Mouse (Mus musculus) MEL (cell line): ENCODE results near the gene Gm44805. TPM values are rescaled to one million over a fixed set of nuclear protein-coding genes. Genes with fewer than 3 reads are reported as not detected.

Experiments used
- DNase-seq: peaks from one replicate; pipeline ENCODE4 v3.0.0; 2011; ENCODE audit warnings: low read depth, low spot score
- H3K27ac ChIP-seq: 2 replicates; pipeline ENCODE4 v1.5.1; 2012; ENCODE audit warnings: low read depth, mild to moderate bottlenecking, control low read depth, low read length, moderate library complexity; ENCODE audit not compliant: control insufficient read depth
- H3K27me3 ChIP-seq, 2 experiments: fragments of 150-350 bp in 1 of 2; sonication (generic) in 1 of 2; 2 replicates each; pipeline ENCODE4 v1.6.1; 2012; ENCODE audit warnings: low read length in 2 of 2, mild to moderate bottlenecking in 2 of 2, improper control_type of control experiment in 1 of 2, moderate library complexity in 1 of 2; ENCODE audit not compliant: insufficient read depth in 2 of 2, control insufficient read depth in 1 of 2
- H3K36me3 ChIP-seq, 2 experiments: 2 replicates each; pipeline ENCODE4 v1.6.1; 2012 to 2014; ENCODE audit warnings: low read length in 2 of 2, improper control_type of control experiment in 1 of 2, inconsistent platforms in 1 of 2, mild to moderate bottlenecking in 1 of 2; ENCODE audit not compliant: insufficient read depth in 2 of 2, control insufficient read depth in 1 of 2
- H3K4me1 ChIP-seq, 2 experiments: fragments of 150-350 bp in 1 of 2; sonication (generic) in 1 of 2; 2 replicates each; pipeline ENCODE4 v1.6.1; 2012; ENCODE audit warnings: low read length in 2 of 2, improper control_type of control experiment in 1 of 2, mild to moderate bottlenecking in 1 of 2; ENCODE audit not compliant: insufficient read depth in 2 of 2, control insufficient read depth in 1 of 2
- H3K4me3 ChIP-seq, 2 experiments: fragments of 150-350 bp in 1 of 2; sonication (generic) in 1 of 2; 2 replicates each; pipeline ENCODE4 v1.5.1; 2012; ENCODE audit warnings: low read depth in 2 of 2, low read length in 2 of 2, mild to moderate bottlenecking in 2 of 2, moderate library complexity in 2 of 2, control low read depth in 1 of 2, improper control_type of control experiment in 1 of 2; ENCODE audit not compliant: control insufficient read depth in 1 of 2, insufficient read depth in 1 of 2
- H3K79me2 ChIP-seq: 2 replicates; pipeline ENCODE4 v1.6.1; 2012; ENCODE audit warnings: mild to moderate bottlenecking, low read length, moderate library complexity; ENCODE audit not compliant: control insufficient read depth, poor library complexity, insufficient read depth
- H3K9ac ChIP-seq: 2 replicates; pipeline ENCODE4 v1.6.1; 2012; ENCODE audit warnings: low read depth, mild to moderate bottlenecking, control low read depth, low read length, moderate library complexity; ENCODE audit not compliant: control insufficient read depth, poor library complexity, severe bottlenecking
- H3K9me3 ChIP-seq: fragments of 150-350 bp; sonication (generic); replicated peaks from 2 replicates; pipeline ENCODE4 v1.6.1; 2012; ENCODE audit warnings: mild to moderate bottlenecking, low read length, improper control_type of control experiment, moderate library complexity; ENCODE audit not compliant: insufficient read depth
- CHD1 ChIP-seq: IDR thresholded peaks from 2 replicates; pipeline ENCODE4 v1.6.1; 2012; ENCODE audit warnings: low read depth, mild to moderate bottlenecking, inconsistent platforms, low read length, improper control_type of control experiment
- CHD2 ChIP-seq: IDR thresholded peaks from 2 replicates; pipeline ENCODE4 v1.6.1; 2011; ENCODE audit warnings: low read length, improper control_type of control experiment
- EP300 ChIP-seq, 2 experiments: IDR thresholded peaks; 2 replicates each; pipeline ENCODE4 v1.6.1; 2011; ENCODE audit warnings: improper control_type of control experiment in 2 of 2, low read length in 2 of 2, low read depth in 1 of 2, mild to moderate bottlenecking in 1 of 2
- GABPA ChIP-seq: IDR thresholded peaks from 2 replicates; pipeline ENCODE4 v1.6.1; 2012; ENCODE audit warnings: low read depth, mild to moderate bottlenecking, inconsistent platforms, low read length, improper control_type of control experiment, moderate library complexity
- HCFC1 ChIP-seq: IDR thresholded peaks from 2 replicates; pipeline ENCODE4 v1.6.1; 2012; ENCODE audit warnings: low read depth, mild to moderate bottlenecking, inconsistent platforms, low read length, improper control_type of control experiment, moderate library complexity
- JUND ChIP-seq: IDR thresholded peaks from 2 replicates; pipeline ENCODE4 v1.6.1; 2011; ENCODE audit warnings: low read depth, mild to moderate bottlenecking, improper control_type of control experiment, low read length
- KAT2A ChIP-seq: conservative IDR thresholded peaks from 2 replicates; pipeline ENCODE4 v1.6.1; 2012; ENCODE audit warnings: low read depth, low read length, improper control_type of control experiment, inconsistent platforms
- MAFK ChIP-seq: IDR thresholded peaks from 2 replicates; pipeline ENCODE4 v1.6.1; 2011; ENCODE audit warnings: low read depth, mild to moderate bottlenecking, low read length, improper control_type of control experiment, borderline replicate concordance
- MAX ChIP-seq: IDR thresholded peaks from 2 replicates; pipeline ENCODE4 v1.6.1; 2011; ENCODE audit warnings: low read length, improper control_type of control experiment
- MAZ ChIP-seq: IDR thresholded peaks from 2 replicates; pipeline ENCODE4 v1.6.1; 2012; ENCODE audit warnings: low read depth, mild to moderate bottlenecking, inconsistent platforms, low read length, improper control_type of control experiment
- NELFE ChIP-seq: IDR thresholded peaks from 2 replicates; pipeline ENCODE4 v1.6.1; 2011; ENCODE audit warnings: low read depth, low read length, improper control_type of control experiment
- POLR2A ChIP-seq, 2 experiments: IDR thresholded peaks; 2 replicates each; pipeline ENCODE4 v1.6.1; 2011 to 2012; ENCODE audit warnings: low read length in 2 of 2, mild to moderate bottlenecking in 2 of 2, control low read depth in 1 of 2, improper control_type of control experiment in 1 of 2, low read depth in 1 of 2, moderate library complexity in 1 of 2; ENCODE audit not compliant: control insufficient read depth in 1 of 2, insufficient read depth in 1 of 2, poor library complexity in 1 of 2
- SMC3 ChIP-seq: IDR thresholded peaks from 2 replicates; pipeline ENCODE4 v1.6.1; 2011; ENCODE audit warnings: low read depth, low read length, improper control_type of control experiment
- USF1 ChIP-seq: IDR thresholded peaks from 2 replicates; pipeline ENCODE4 v1.6.1; 2014; ENCODE audit warnings: low read depth, mild to moderate bottlenecking, inconsistent platforms, low read length, improper control_type of control experiment, moderate library complexity
- USF2 ChIP-seq, 2 experiments: IDR thresholded peaks; 2 replicates each; pipeline ENCODE4 v1.6.1; 2011 to 2012; ENCODE audit warnings: improper control_type of control experiment in 2 of 2, low read length in 2 of 2, borderline replicate concordance in 1 of 2, inconsistent platforms in 1 of 2, low read depth in 1 of 2, mild to moderate bottlenecking in 1 of 2; ENCODE audit not compliant: insufficient read depth in 1 of 2
- ZC3H11A ChIP-seq: IDR thresholded peaks from 2 replicates; pipeline ENCODE4 v1.6.1; 2012; ENCODE audit warnings: low read depth, mild to moderate bottlenecking, inconsistent platforms, low read length, improper control_type of control experiment
- ZNF384 ChIP-seq: IDR thresholded peaks from 2 replicates; pipeline ENCODE4 v1.6.1; 2012; ENCODE audit warnings: low read depth, mild to moderate bottlenecking, inconsistent platforms, low read length, improper control_type of control experiment
- polyA plus RNA-seq, 2 experiments: library from polyadenylated mRNA; stranded (reverse) in 1 of 2; unstranded in 1 of 2; fragments of >175 nt in 1 of 2; fragments of >200 nt in 1 of 2; gene quantifications; 2 replicates each; pipeline versions ENCODE4 v1.2.1 to v1.2.4; 2012; ENCODE audit warnings: low replicate concordance in 2 of 2, low read depth in 1 of 2; ENCODE audit not compliant: insufficient read length in 2 of 2, insufficient read depth in 1 of 2, missing spikeins in 1 of 2
- total RNA-seq: library from RNA; depleted of rRNA; stranded (reverse); fragments of 300-350 nt; gene quantifications from 2 replicates; pipeline ENCODE4 v1.2.3, GENCODE M21; 2012; rRNA removed

The Gm44805 gene
- total and polyA plus RNA-seq, 3 experiments, result not detected

GRCm38 (mm10) chr7:19622241-19622640, 59.0 kb downstream of the Gm44805 start:
- Histone ChIP-seq H3K9me3 (no peaks in the 10 kb centered on the region), H3K36me3 (no peaks in the 10 kb centered on the region), H3K4me3 (no peak overlapping the region), H3K27ac (no peak overlapping the region), H3K4me1 (no peaks in the 10 kb centered on the region), H3K27me3 (no peaks in the 10 kb centered on the region), H3K79me2 (no peaks in the 10 kb centered on the region)
- DNase-seq, result no peak
- TF ChIP-seq USF2 (IDR thresholded peaks at IDR 0.05; ENCODE audit: borderline replicate concordance in 1 of 2, insufficient read depth in 1 of 2, low read depth in 1 of 2, low read length in 2 of 2) (no peak), CHD2 (no peak), MAFK (no peak), MAZ (no peak), USF1 (no peak), KAT2A (no peak), HCFC1 (no peak), GABPA (no peak), ZC3H11A (no peak), MAX (no peak), CHD1 (no peak), NELFE (no peak), ZNF384 (no peak), JUND (no peak), SMC3 (no peak), POLR2A (IDR thresholded peaks at IDR 0.05; ENCODE audit: control insufficient read depth in 1 of 2, insufficient read depth in 1 of 2, low read depth in 1 of 2, low read length in 2 of 2, poor library complexity in 1 of 2) (no peak), EP300 (IDR thresholded peaks at IDR 0.05; ENCODE audit: low read depth in 1 of 2, low read length in 2 of 2) (no peak)
- TF ChIP-seq, all 39 proteins: peak for 0
- H3K9ac ChIP-seq, result no peak overlapping the region

Other genes with a start within 250 kb of the Gm44805 start
- 4.7 TPM in 2 replicates for gene Mark4, start 222.6 kb downstream of the Gm44805 start, total RNA-seq
- 10 to 100 TPM in 1 of 2 experiments, not detected in 1; 18.5 TPM for gene Mark4, start 222.6 kb downstream of the Gm44805 start, polyA plus RNA-seq
- gene Exoc3l2, start 218.1 kb downstream of the Gm44805 start, total RNA-seq, result 0.08 TPM in 1 of 2 replicates, not detected in the other
- under 1 TPM in 1 of 2 experiments, not detected in 1; 0.08 TPM for gene Exoc3l2, start 218.1 kb downstream of the Gm44805 start, polyA plus RNA-seq
- 5.5 and 6.1 TPM in 2 replicates for gene Bloc1s3, start 173.1 kb downstream of the Gm44805 start, total RNA-seq
- 1 to 10 TPM in 1 of 2 experiments, not detected in 1; 7.5 TPM for gene Bloc1s3, start 173.1 kb downstream of the Gm44805 start, polyA plus RNA-seq
- gene Trappc6a, start 173.0 kb downstream of the Gm44805 start, total RNA-seq, result 65.6 and 88.2 TPM in 2 replicates
- 10 to 100 TPM in 1 of 2 experiments, not detected in 1; 82.8 TPM for gene Trappc6a, start 173.0 kb downstream of the Gm44805 start, polyA plus RNA-seq
- 0.07 and 0.35 TPM in 2 replicates for gene Nkpd1, start 163.6 kb downstream of the Gm44805 start, total RNA-seq
- gene Nkpd1, start 163.6 kb downstream of the Gm44805 start, polyA plus RNA-seq, result under 1 TPM in 1 of 2 experiments, not detected in 1; 0.33 TPM
- gene Ppp1r37, start 118.3 kb downstream of the Gm44805 start, total RNA-seq, result 10.0 and 13.6 TPM in 2 replicates
- 10 to 100 TPM in 1 of 2 experiments, not detected in 1; 29.0 TPM for gene Ppp1r37, start 118.3 kb downstream of the Gm44805 start, polyA plus RNA-seq
- 2.9 and 3.3 TPM in 2 replicates for gene Zfp296, start 104.1 kb downstream of the Gm44805 start, total RNA-seq
- gene Zfp296, start 104.1 kb downstream of the Gm44805 start, polyA plus RNA-seq, result 1 to 10 TPM in 1 of 2 experiments, not detected in 1; 7.8 TPM
- gene Gemin7, start 103.8 kb downstream of the Gm44805 start, total RNA-seq, result 49.6 and 58.0 TPM in 2 replicates
- gene Gemin7, start 103.8 kb downstream of the Gm44805 start, polyA plus RNA-seq, result 10 to 100 TPM in 1 of 2 experiments, not detected in 1; 78.7 TPM
- 29.9 and 31.1 TPM in 2 replicates for gene Clasrp, start 76.9 kb downstream of the Gm44805 start, total RNA-seq
- gene Clasrp, start 76.9 kb downstream of the Gm44805 start, polyA plus RNA-seq, result 10 to 100 TPM in 1 of 2 experiments, not detected in 1; 62.2 TPM
- gene Relb, start 52.0 kb downstream of the Gm44805 start, total RNA-seq, result 4.6 and 6.2 TPM in 2 replicates
- 1 to 10 TPM in 1 of 2 experiments, not detected in 1; 7.7 TPM for gene Relb, start 52.0 kb downstream of the Gm44805 start, polyA plus RNA-seq
- gene Clptm1, start 16.4 kb downstream of the Gm44805 start, total RNA-seq, result 55.5 and 58.5 TPM in 2 replicates
- 100 to 1,000 TPM in 1 of 2 experiments, 10 to 100 TPM in 1; 62.4 to 102 TPM for gene Clptm1, start 16.4 kb downstream of the Gm44805 start, polyA plus RNA-seq
- not detected in 2 replicates for gene Apoc2, start 3.5 kb downstream of the Gm44805 start, total RNA-seq
- not detected for gene Apoc2, start 3.5 kb downstream of the Gm44805 start, polyA plus RNA-seq
- gene Apoc4, start 56 bp upstream of the Gm44805 start, total RNA-seq, result not detected in 2 replicates
- not detected for gene Apoc4, start 56 bp upstream of the Gm44805 start, polyA plus RNA-seq
- gene Apoc1, start 11.2 kb upstream of the Gm44805 start, total RNA-seq, result not detected in 2 replicates
- gene Apoc1, start 11.2 kb upstream of the Gm44805 start, polyA plus RNA-seq, result under 1 TPM in 1 of 2 experiments, not detected in 1; 0.35 TPM
- 22.6 and 33.3 TPM in 2 replicates for gene Apoe, start 17.8 kb upstream of the Gm44805 start, total RNA-seq
- gene Apoe, start 17.8 kb upstream of the Gm44805 start, polyA plus RNA-seq, result 10 to 100 TPM in 1 of 2 experiments, not detected in 1; 61.4 TPM
- gene Tomm40, start 34.0 kb upstream of the Gm44805 start, total RNA-seq, result 288 and 294 TPM in 2 replicates
- gene Tomm40, start 34.0 kb upstream of the Gm44805 start, polyA plus RNA-seq, result 100 to 1,000 TPM in 1 of 2 experiments, not detected in 1; 403 TPM
- 6.9 TPM in 2 replicates for gene Nectin2, start 69.1 kb upstream of the Gm44805 start, total RNA-seq
- 10 to 100 TPM in 1 of 2 experiments, not detected in 1; 25.6 TPM for gene Nectin2, start 69.1 kb upstream of the Gm44805 start, polyA plus RNA-seq
- 2.6 and 3.2 TPM in 2 replicates for gene Bcam, start 89.6 kb upstream of the Gm44805 start, total RNA-seq
- 1 to 10 TPM in 1 of 2 experiments, not detected in 1; 8.1 TPM for gene Bcam, start 89.6 kb upstream of the Gm44805 start, polyA plus RNA-seq
- not detected in 2 replicates for gene Cblc, start 115.4 kb upstream of the Gm44805 start, total RNA-seq
- gene Cblc, start 115.4 kb upstream of the Gm44805 start, polyA plus RNA-seq, result not detected
- gene Bcl3, start 141.3 kb upstream of the Gm44805 start, total RNA-seq, result 1.7 and 2.7 TPM in 2 replicates
- 1 to 10 TPM in 1 of 2 experiments, not detected in 1; 6.7 TPM for gene Bcl3, start 141.3 kb upstream of the Gm44805 start, polyA plus RNA-seq
- not detected in 2 replicates for gene Gm19345, start 170.6 kb upstream of the Gm44805 start, total RNA-seq
- gene Gm19345, start 170.6 kb upstream of the Gm44805 start, polyA plus RNA-seq, result not detected
- 0.12 TPM in 1 of 2 replicates, not detected in the other for gene Ceacam16, start 179.9 kb upstream of the Gm44805 start, total RNA-seq
- gene Ceacam16, start 179.9 kb upstream of the Gm44805 start, polyA plus RNA-seq, result under 1 TPM in 1 of 2 experiments, not detected in 1; 0.18 TPM
- gene Ceacam19, start 206.5 kb upstream of the Gm44805 start, total RNA-seq, result 0.04 TPM in 1 of 2 replicates, not detected in the other
- under 1 TPM in 1 of 2 experiments, not detected in 1; 0.03 TPM for gene Ceacam19, start 206.5 kb upstream of the Gm44805 start, polyA plus RNA-seq
- not detected in 2 replicates for gene Pvr, start 239.7 kb upstream of the Gm44805 start, total RNA-seq
- gene Pvr, start 239.7 kb upstream of the Gm44805 start, polyA plus RNA-seq, result not detected